Mouse (Mus musculus): Measurements from ENCODE around the gene Ccdc57. TPM values are rescaled to one million over a fixed set of nuclear protein-coding genes. Genes with fewer than 3 reads are reported as not detected.

Ccdc57 gene
- polyA plus RNA-seq, 1 experiment from 2014 or later: 4.7 TPM

Other genes starting within 250 kb of the Ccdc57 start
- gene Cenpx, start 219.1 kb downstream of the Ccdc57 start, polyA plus RNA-seq (2014; fragmentation: Nextera tagmentation; extraction: Ambion mirVana): 115 and 121 TPM in 2 replicates
- 30.7 and 34.4 TPM in 2 replicates for gene Lrrc45, start 218.9 kb downstream of the Ccdc57 start, polyA plus RNA-seq (2014; fragmentation: Nextera tagmentation; extraction: Ambion mirVana)
- 17.6 and 18.2 TPM in 2 replicates for gene Rac3, start 211.4 kb downstream of the Ccdc57 start, polyA plus RNA-seq (2014; fragmentation: Nextera tagmentation; extraction: Ambion mirVana)
- 14.3 and 15.2 TPM in 2 replicates for gene Dcxr, start 205.6 kb downstream of the Ccdc57 start, polyA plus RNA-seq (2014; fragmentation: Nextera tagmentation; extraction: Ambion mirVana)
- 0.82 and 1.6 TPM in 2 replicates for gene Cbr2, start 200.8 kb downstream of the Ccdc57 start, polyA plus RNA-seq (2014; fragmentation: Nextera tagmentation; extraction: Ambion mirVana)
- gene Hmga1b, start 170.1 kb downstream of the Ccdc57 start, polyA plus RNA-seq (2014; fragmentation: Nextera tagmentation; extraction: Ambion mirVana): 5.6 and 7.0 TPM in 2 replicates
- 28.8 and 29.4 TPM in 2 replicates for gene Rfng, start 148.7 kb downstream of the Ccdc57 start, polyA plus RNA-seq (2014; fragmentation: Nextera tagmentation; extraction: Ambion mirVana)
- 264 and 272 TPM in 2 replicates for gene Gps1, start 148.6 kb downstream of the Ccdc57 start, polyA plus RNA-seq (2014; fragmentation: Nextera tagmentation; extraction: Ambion mirVana)
- gene Dus1l, start 136.5 kb downstream of the Ccdc57 start, polyA plus RNA-seq (2014; fragmentation: Nextera tagmentation; extraction: Ambion mirVana): 70.9 and 71.3 TPM in 2 replicates
- gene Fasn, start 108.3 kb downstream of the Ccdc57 start, polyA plus RNA-seq (2014; fragmentation: Nextera tagmentation; extraction: Ambion mirVana): 76.0 and 94.1 TPM in 2 replicates
- gene Slc16a3, start 15.6 kb upstream of the Ccdc57 start, polyA plus RNA-seq (2014; fragmentation: Nextera tagmentation; extraction: Ambion mirVana): 25.8 and 32.0 TPM in 2 replicates
- 58.4 and 71.3 TPM in 2 replicates for gene Csnk1d, start 58.5 kb upstream of the Ccdc57 start, polyA plus RNA-seq (2014; fragmentation: Nextera tagmentation; extraction: Ambion mirVana)
- not detected in 2 replicates for gene Cd7, start 106.5 kb upstream of the Ccdc57 start, polyA plus RNA-seq (2014; fragmentation: Nextera tagmentation; extraction: Ambion mirVana)
- gene Sectm1b, start 130.7 kb upstream of the Ccdc57 start, polyA plus RNA-seq (2014; fragmentation: Nextera tagmentation; extraction: Ambion mirVana): not detected in 2 replicates
- gene Sectm1a, start 148.3 kb upstream of the Ccdc57 start, polyA plus RNA-seq (2014; fragmentation: Nextera tagmentation; extraction: Ambion mirVana): not detected in 2 replicates
- gene Tex19.2, start 185.8 kb upstream of the Ccdc57 start, polyA plus RNA-seq (2014; fragmentation: Nextera tagmentation; extraction: Ambion mirVana): not detected in 2 replicates
- gene Tex19.1, start 213.3 kb upstream of the Ccdc57 start, polyA plus RNA-seq (2014; fragmentation: Nextera tagmentation; extraction: Ambion mirVana): 0.20 TPM in 1 of 2 replicates, not detected in the other
- 0.23 and 0.25 TPM in 2 replicates for gene Uts2r, start 227.4 kb upstream of the Ccdc57 start, polyA plus RNA-seq (2014; fragmentation: Nextera tagmentation; extraction: Ambion mirVana)